Mouse (Mus musculus): ENCODE results near the gene Slc4a10. TPM values are rescaled to one million over a fixed set of nuclear protein-coding genes. Genes with fewer than 3 reads are reported as not detected.

Gene Slc4a10
- polyA plus RNA-seq, 1 experiment from 2014 or later: 0.94 TPM

- Histone ChIP-seq H3K4me3 (ENCODE audit: low read depth, low read length) (no peak overlapping the region), H3K27ac (ENCODE audit: low read depth, low read length) (no peak overlapping the region), H3K9me3 (ENCODE audit: control insufficient read depth, low read length) (no peaks in the 10 kb centered on the region), H3K27me3 (ENCODE audit: control insufficient read depth, insufficient read depth, low read length) (no peaks in the 10 kb centered on the region), H3K4me2 (ENCODE audit: low read depth, low read length, severe bottlenecking) (no peak overlapping the region), H3K36me3 (ENCODE audit: control insufficient read depth, insufficient read depth, low read length) (no peaks in the 10 kb centered on the region), H3K9ac (ENCODE audit: low read length) (no peak overlapping the region), H3K4me1 (replicated peaks; ENCODE audit: control insufficient read depth, insufficient read depth, low read length) (no peaks in the 10 kb centered on the region)
- DNase-seq (ENCODE audit: low spot score) (no peak), ATAC-seq (replicated peaks; ENCODE audit: low FRiP score) (no peak)
- WGBS: 84% methylated on average over 2 of the region's 2 CpGs
Observed at GRCm38 (mm10) chr2:62285026-62285425, 238.8 kb downstream of the Slc4a10 start.

- H3K27me3 ChIP-seq (ENCODE audit: control insufficient read depth, insufficient read depth, low read length): no peaks in the 10 kb centered on the region
- H3K4me1 ChIP-seq (replicated peaks; ENCODE audit: control insufficient read depth, insufficient read depth, low read length): no peaks in the 10 kb centered on the region
- whole genome bisulfite sequencing: 1% methylated on average over 2 of the region's 2 CpGs
- DNase-seq (ENCODE audit: low spot score) (no peak), ATAC-seq (replicated peaks; ENCODE audit: low FRiP score) (no peak)
- no peaks in the 10 kb centered on the region for H3K36me3 ChIP-seq (ENCODE audit: control insufficient read depth, insufficient read depth, low read length)
- H3K4me2 ChIP-seq (ENCODE audit: low read depth, low read length, severe bottlenecking): no peak overlapping the region
- H3K27ac ChIP-seq (ENCODE audit: low read depth, low read length): no peak overlapping the region
- H3K9ac ChIP-seq (ENCODE audit: low read length): no peak overlapping the region
- H3K9me3 ChIP-seq (ENCODE audit: control insufficient read depth, low read length): no peaks in the 10 kb centered on the region
- no peak overlapping the region for H3K4me3 ChIP-seq (ENCODE audit: low read depth, low read length)
Observed at GRCm38 (mm10) chr2:62285847-62286246, 239.6 kb downstream of the Slc4a10 start.

GRCm38 (mm10) chr2:62287532-62287931, 241.3 kb downstream of the Slc4a10 start:
- no peak overlapping the region for H3K27ac ChIP-seq (ENCODE audit: low read depth, low read length)
- H3K9me3 ChIP-seq (ENCODE audit: control insufficient read depth, low read length): no peaks in the 10 kb centered on the region
- H3K4me1 ChIP-seq (replicated peaks; ENCODE audit: control insufficient read depth, insufficient read depth, low read length): no peaks in the 10 kb centered on the region
- H3K36me3 ChIP-seq (ENCODE audit: control insufficient read depth, insufficient read depth, low read length): no peaks in the 10 kb centered on the region
- no peak overlapping the region for H3K4me3 ChIP-seq (ENCODE audit: low read depth, low read length)
- H3K9ac ChIP-seq (ENCODE audit: low read length): no peak overlapping the region
- 79% methylated on average over 4 of the region's 4 CpGs for WGBS
- H3K4me2 ChIP-seq (ENCODE audit: low read depth, low read length, severe bottlenecking): no peak overlapping the region
- ATAC-seq (replicated peaks; ENCODE audit: low FRiP score) (no peak), DNase-seq (ENCODE audit: low spot score) (no peak)
- no peaks in the 10 kb centered on the region for H3K27me3 ChIP-seq (ENCODE audit: control insufficient read depth, insufficient read depth, low read length)

GRCm38 (mm10) chr2:62293846-62294245, 247.6 kb downstream of the Slc4a10 start:
- DNase-seq (ENCODE audit: low spot score) (no peak), ATAC-seq (replicated peaks; ENCODE audit: low FRiP score) (no peak)
- Histone ChIP-seq H3K4me3 (ENCODE audit: low read depth, low read length) (no peak overlapping the region), H3K27me3 (ENCODE audit: control insufficient read depth, insufficient read depth, low read length) (no peaks in the 10 kb centered on the region), H3K4me2 (ENCODE audit: low read depth, low read length, severe bottlenecking) (no peak overlapping the region), H3K36me3 (ENCODE audit: control insufficient read depth, insufficient read depth, low read length) (no peaks in the 10 kb centered on the region), H3K4me1 (replicated peaks; ENCODE audit: control insufficient read depth, insufficient read depth, low read length) (no peaks in the 10 kb centered on the region), H3K9me3 (ENCODE audit: control insufficient read depth, low read length) (no peaks in the 10 kb centered on the region), H3K9ac (ENCODE audit: low read length) (no peak overlapping the region), H3K27ac (ENCODE audit: low read depth, low read length) (no peak overlapping the region)
- 50% methylated on average over 2 of the region's 2 CpGs for WGBS

- DNase-seq (ENCODE audit: low spot score) (no peak), ATAC-seq (replicated peaks; ENCODE audit: low FRiP score) (no peak)
- H3K27me3 ChIP-seq (ENCODE audit: control insufficient read depth, insufficient read depth, low read length): no peaks in the 10 kb centered on the region
- no peaks in the 10 kb centered on the region for H3K36me3 ChIP-seq (ENCODE audit: control insufficient read depth, insufficient read depth, low read length)
- H3K4me1 ChIP-seq (replicated peaks; ENCODE audit: control insufficient read depth, insufficient read depth, low read length): no peaks in the 10 kb centered on the region
- no peaks in the 10 kb centered on the region for H3K9me3 ChIP-seq (ENCODE audit: control insufficient read depth, low read length)
- no peak overlapping the region for H3K9ac ChIP-seq (ENCODE audit: low read length)
- WGBS: 99% methylated on average over 2 of the region's 2 CpGs
- H3K27ac ChIP-seq (ENCODE audit: low read depth, low read length): no peak overlapping the region
- H3K4me3 ChIP-seq (ENCODE audit: low read depth, low read length): no peak overlapping the region
- H3K4me2 ChIP-seq (ENCODE audit: low read depth, low read length, severe bottlenecking): no peak overlapping the region
Observed at GRCm38 (mm10) chr2:62301716-62302115, 255.5 kb downstream of the Slc4a10 start.

- Histone ChIP-seq H3K4me3 (ENCODE audit: low read depth, low read length) (no peak overlapping the region), H3K4me2 (ENCODE audit: low read depth, low read length, severe bottlenecking) (no peak overlapping the region), H3K27me3 (ENCODE audit: control insufficient read depth, insufficient read depth, low read length) (no peaks in the 10 kb centered on the region), H3K4me1 (replicated peaks; ENCODE audit: control insufficient read depth, insufficient read depth, low read length) (no peaks in the 10 kb centered on the region), H3K9me3 (ENCODE audit: control insufficient read depth, low read length) (no peaks in the 10 kb centered on the region), H3K36me3 (ENCODE audit: control insufficient read depth, insufficient read depth, low read length) (no peaks in the 10 kb centered on the region), H3K9ac (ENCODE audit: low read length) (no peak overlapping the region), H3K27ac (ENCODE audit: low read depth, low read length) (no peak overlapping the region)
- DNase-seq (ENCODE audit: low spot score): no peak
- WGBS: 88% methylated on average over 5 of the region's 5 CpGs
- no peak for ATAC-seq (replicated peaks; ENCODE audit: low FRiP score)
Observed at GRCm38 (mm10) chr2:62306978-62307377, 260.7 kb downstream of the Slc4a10 start.

- 85% methylated on average over 2 of the region's 2 CpGs for WGBS
- H3K27ac ChIP-seq (ENCODE audit: low read depth, low read length): no peak overlapping the region
- ATAC-seq (replicated peaks; ENCODE audit: low FRiP score): no peak
Observed at GRCm38 (mm10) chr2:62307477-62307876, 261.2 kb downstream of the Slc4a10 start.

GRCm38 (mm10) chr2:62316930-62317329, 270.7 kb downstream of the Slc4a10 start:
- Histone ChIP-seq H3K4me1 (replicated peaks; ENCODE audit: control insufficient read depth, insufficient read depth, low read length) (no peaks in the 10 kb centered on the region), H3K9me3 (ENCODE audit: control insufficient read depth, low read length) (no peaks in the 10 kb centered on the region), H3K27ac (ENCODE audit: low read depth, low read length) (no peak overlapping the region), H3K27me3 (ENCODE audit: control insufficient read depth, insufficient read depth, low read length) (no peaks in the 10 kb centered on the region), H3K36me3 (ENCODE audit: control insufficient read depth, insufficient read depth, low read length) (no peaks in the 10 kb centered on the region), H3K4me3 (ENCODE audit: low read depth, low read length) (no peak overlapping the region), H3K9ac (ENCODE audit: low read length) (no peak overlapping the region), H3K4me2 (ENCODE audit: low read depth, low read length, severe bottlenecking) (no peak overlapping the region)
- 75% methylated on average over 2 of the region's 2 CpGs for WGBS
- DNase-seq (ENCODE audit: low spot score) (no peak), ATAC-seq (replicated peaks; ENCODE audit: low FRiP score) (no peak)

More at GRCm38 (mm10) chr2:62307477-62307876, 261.2 kb downstream of the Slc4a10 start:
- Histone ChIP-seq H3K27me3 (ENCODE audit: control insufficient read depth, insufficient read depth, low read length) (no peaks in the 10 kb centered on the region), H3K4me2 (ENCODE audit: low read depth, low read length, severe bottlenecking) (no peak overlapping the region), H3K9ac (ENCODE audit: low read length) (no peak overlapping the region), H3K9me3 (ENCODE audit: control insufficient read depth, low read length) (no peaks in the 10 kb centered on the region), H3K4me3 (ENCODE audit: low read depth, low read length) (no peak overlapping the region), H3K36me3 (ENCODE audit: control insufficient read depth, insufficient read depth, low read length) (no peaks in the 10 kb centered on the region), H3K4me1 (replicated peaks; ENCODE audit: control insufficient read depth, insufficient read depth, low read length) (no peaks in the 10 kb centered on the region)
- DNase-seq (ENCODE audit: low spot score): no peak

GRCm38 (mm10) chr2:62319489-62319888, 273.2 kb downstream of the Slc4a10 start:
- Histone ChIP-seq H3K27ac (ENCODE audit: low read depth, low read length) (no peak overlapping the region), H3K4me1 (replicated peaks; ENCODE audit: control insufficient read depth, insufficient read depth, low read length) (no peaks in the 10 kb centered on the region), H3K9me3 (ENCODE audit: control insufficient read depth, low read length) (no peaks in the 10 kb centered on the region), H3K9ac (ENCODE audit: low read length) (no peak overlapping the region), H3K4me2 (ENCODE audit: low read depth, low read length, severe bottlenecking) (no peak overlapping the region), H3K4me3 (ENCODE audit: low read depth, low read length) (no peak overlapping the region), H3K36me3 (ENCODE audit: control insufficient read depth, insufficient read depth, low read length) (no peaks in the 10 kb centered on the region), H3K27me3 (ENCODE audit: control insufficient read depth, insufficient read depth, low read length) (no peaks in the 10 kb centered on the region)
- DNase-seq (ENCODE audit: low spot score): no peak
- 86% methylated on average over 3 of the region's 3 CpGs for WGBS
- no peak for ATAC-seq (replicated peaks; ENCODE audit: low FRiP score)

Measured in forebrain, embryonic 11.5 days (tissue).